Mouse (Mus musculus) olfactory bulb, adult 2 months (tissue): ENCODE measurements around the gene Enc1. TPM values are rescaled to one million over a fixed set of nuclear protein-coding genes. Genes with fewer than 3 reads are reported as not detected.

Experiments
- H3K27ac ChIP-seq: fragments of 200-500 bp; 2 replicates; pipeline ENCODE4 v1.5.1; 2012; ENCODE audit warnings: low read depth, low read length; ENCODE audit not compliant: insufficient read depth
- H3K4me1 ChIP-seq: fragments of 200-500 bp; 2 replicates; pipeline ENCODE4 v1.6.1; 2012; ENCODE audit warnings: low read length; ENCODE audit not compliant: control insufficient read depth, insufficient read depth
- H3K4me3 ChIP-seq: fragments of 200-500 bp; 2 replicates; pipeline ENCODE4 v1.5.1; 2012; ENCODE audit warnings: mild to moderate bottlenecking, low read depth, low read length, moderate library complexity; ENCODE audit not compliant: insufficient read depth
- CTCF ChIP-seq: fragments of 200-500 bp; IDR thresholded peaks from 2 replicates; pipeline ENCODE4 v1.5.1; 2012; ENCODE audit warnings: low read depth, mild to moderate bottlenecking, low read length, moderate library complexity; ENCODE audit not compliant: insufficient read depth
- POLR2A ChIP-seq: fragments of 200-500 bp; IDR thresholded peaks from 2 replicates; pipeline ENCODE4 v1.6.1; 2012; ENCODE audit warnings: mild to moderate bottlenecking, low read depth, low read length, moderate library complexity; ENCODE audit not compliant: insufficient read depth
- WGBS: fragments of 180-500 bp; shearing (Covaris S2); methylation state at CpG from one replicate; pipeline ENCODE4 v1.1.7; 2018; 5-methylcytosine and 5-hydroxymethylcytosine counted together
- polyA plus RNA-seq: library from polyadenylated mRNA; stranded (reverse); fragments of >200 nt; gene quantifications from 2 replicates; pipeline ENCODE4 v1.2.4, GENCODE M21; 2012; ENCODE audit warnings: low replicate concordance; ENCODE audit not compliant: missing spikeins, insufficient read depth, insufficient read length

Gene Enc1
- polyA plus RNA-seq: not detected in 2 replicates

DNA sequence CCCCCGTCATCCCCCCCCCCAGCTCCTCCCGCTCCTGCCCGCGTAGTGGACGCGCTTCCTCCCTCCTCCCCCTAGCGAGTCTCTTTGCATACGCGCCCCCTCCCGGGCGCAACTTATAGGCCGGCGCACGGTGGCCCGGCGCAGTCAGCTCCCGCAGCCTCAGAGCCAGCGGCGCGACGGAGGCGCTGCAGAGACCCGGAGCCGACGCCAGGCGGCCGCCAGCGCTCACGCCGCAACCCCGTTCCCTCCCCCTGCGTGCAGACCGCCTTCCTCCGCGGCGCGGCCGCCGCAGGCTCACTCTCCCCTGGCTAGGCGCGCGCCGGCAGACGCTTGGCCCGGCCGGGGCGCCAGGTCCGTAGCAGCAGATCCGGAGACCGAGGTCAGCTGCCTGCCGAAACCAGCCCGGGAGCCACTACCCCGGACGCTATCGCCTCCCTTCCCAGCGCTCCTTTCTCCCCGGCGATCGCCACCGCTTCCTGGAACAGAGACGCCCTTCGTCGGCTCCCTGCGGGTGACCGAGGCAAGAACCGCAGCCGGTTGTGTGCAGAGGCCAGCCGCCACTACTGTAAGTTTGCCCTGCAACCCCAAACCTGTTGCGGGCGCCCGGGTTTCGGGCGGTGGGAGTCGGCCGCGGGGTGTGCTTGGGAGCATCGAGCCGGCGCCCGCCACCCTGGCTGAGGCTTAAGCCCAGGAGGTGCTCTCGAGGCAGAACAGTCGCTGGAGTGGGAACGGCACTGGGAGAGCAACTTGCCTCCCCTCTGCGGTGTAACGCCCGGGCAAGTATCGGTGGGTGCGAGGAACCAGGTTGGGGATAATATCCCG, at the start of gene Enc1:
Enc1 (plus strand) TSS at position 141 of the 822 bp plus-strand sequence.
- WGBS: 1% methylated on average over 89 of the region's 89 CpGs
- peak within 1 kb of the TSS; percentile 54 for H3K4me3 ChIP-seq
- TF ChIP-seq POLR2A (peak; percentile 36; the same call in 1 of the 2 replicates), CTCF (peak; percentile 78)
- peak within 1 kb of the TSS; percentile 43; the same call in 1 of the 2 replicates for H3K27ac ChIP-seq
- peaks cover 19% of the 10 kb centered on the region for H3K4me1 ChIP-seq

DNA sequence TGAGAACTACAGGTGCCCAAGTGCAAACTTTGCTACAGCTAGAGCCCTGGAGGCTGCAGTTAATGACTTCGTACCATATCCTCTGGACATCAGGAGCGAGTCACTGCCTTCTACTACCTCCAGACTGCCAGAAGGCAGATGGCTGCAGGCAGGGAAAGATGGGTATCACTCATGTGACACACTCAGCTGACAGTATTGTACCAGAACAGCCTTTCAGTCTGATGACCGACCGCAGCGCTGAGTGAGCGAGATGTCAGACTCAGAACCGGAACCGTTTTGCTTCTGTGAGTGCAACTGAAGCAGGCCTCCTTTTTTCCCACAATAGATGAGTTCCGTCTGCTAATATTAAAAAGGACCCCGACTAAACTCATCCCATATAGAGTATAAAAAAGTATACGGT, 48.3 kb upstream of the Enc1 start:
- no peak for TF ChIP-seq CTCF
- TF ChIP-seq POLR2A: no peak
- WGBS: 88% methylated on average over 11 of the region's 11 CpGs
- Histone ChIP-seq H3K4me3 (no peak overlapping the region), H3K27ac (no peak overlapping the region), H3K4me1 (peaks cover 4% of the 10 kb centered on the region)

DNA sequence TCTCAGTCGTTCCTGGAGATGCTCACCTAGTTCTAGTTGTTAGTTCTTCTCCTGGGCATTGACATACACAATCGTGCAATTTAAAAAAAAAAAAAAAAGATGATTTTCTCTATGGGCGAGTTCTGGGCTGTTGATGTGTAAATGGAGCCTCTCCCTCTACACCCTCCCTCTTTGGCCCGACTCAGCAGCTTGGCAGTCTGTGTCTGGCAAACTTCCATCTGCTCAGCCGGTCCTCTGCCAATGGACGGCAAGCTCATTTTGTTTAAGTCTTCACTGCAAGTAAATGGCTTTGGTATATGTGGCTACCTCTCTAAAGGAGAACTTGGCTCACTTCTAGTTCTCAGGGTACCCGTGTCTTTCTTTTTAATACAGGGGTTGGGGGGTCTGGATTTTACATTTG, 47.5 kb upstream of the Enc1 start:
- no peak for TF ChIP-seq POLR2A
- TF ChIP-seq CTCF: no peak
- H3K27ac ChIP-seq: no peak overlapping the region
- 34% methylated on average over 7 of the region's 7 CpGs for WGBS
- H3K4me1 ChIP-seq: peaks cover 7% of the 10 kb centered on the region
- H3K4me3 ChIP-seq: no peak overlapping the region

DNA sequence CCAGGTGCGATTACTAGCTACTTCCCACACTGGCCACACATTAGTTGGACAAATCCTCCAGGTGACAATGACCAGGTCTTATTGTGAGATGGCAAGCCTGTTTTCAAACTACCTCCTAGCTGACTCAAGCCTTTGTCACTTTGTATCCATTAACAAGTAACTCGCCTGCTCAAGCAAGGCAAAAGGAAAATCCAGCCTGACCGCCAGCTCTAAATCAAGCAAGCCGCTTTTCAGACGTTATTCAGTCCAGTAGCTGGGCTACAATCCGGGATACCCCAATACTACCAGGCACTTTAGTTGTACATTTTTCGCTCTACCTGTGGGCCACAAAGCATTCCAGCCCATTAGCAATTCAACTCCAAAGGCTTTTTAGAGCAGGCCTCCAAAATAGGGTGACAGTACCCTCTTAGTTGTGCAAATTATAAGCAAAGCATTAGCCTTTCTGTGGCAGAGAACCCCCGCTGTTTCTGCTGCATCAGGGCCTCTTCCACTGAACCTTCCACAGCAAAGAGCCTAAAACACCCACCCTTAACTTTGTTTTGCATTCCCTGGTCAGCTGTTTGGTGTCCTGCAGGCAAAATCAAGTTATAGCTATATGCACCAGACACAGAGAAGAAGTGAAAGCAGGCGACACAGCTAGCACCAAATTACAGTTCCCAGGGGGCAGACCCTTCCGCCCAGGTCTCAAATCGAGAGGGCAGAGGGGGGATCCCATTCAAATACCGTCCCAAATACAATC, 44.5 kb upstream of the Enc1 start:
- H3K4me3 ChIP-seq: no peak overlapping the region
- 78% methylated on average over 12 of the region's 12 CpGs for WGBS
- H3K4me1 ChIP-seq: peaks cover 7% of the 10 kb centered on the region

DNA sequence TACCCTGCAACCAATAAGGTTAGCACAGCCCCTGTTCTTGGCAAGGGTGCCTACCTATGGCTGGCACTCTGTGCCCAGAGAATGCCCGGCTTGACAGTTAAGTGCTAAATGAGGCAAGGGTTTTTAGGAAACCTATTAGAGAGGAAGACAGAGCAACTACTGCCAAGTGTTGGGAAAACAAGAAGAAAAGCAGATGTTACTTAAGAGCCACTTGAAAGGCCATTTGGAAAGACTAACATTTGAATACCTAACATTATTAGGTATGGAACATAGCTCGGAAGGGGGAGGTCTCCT, 44.0 kb upstream of the Enc1 start:
- TF ChIP-seq CTCF: no peak
- TF ChIP-seq POLR2A: no peak
- peaks cover 7% of the 10 kb centered on the region for H3K4me1 ChIP-seq
- 88% methylated on average over 2 of the region's 2 CpGs for WGBS
- H3K27ac ChIP-seq: no peak overlapping the region
- no peak overlapping the region for H3K4me3 ChIP-seq

More for the DNA sequence above, 44.5 kb upstream of the Enc1 start:
- TF ChIP-seq CTCF: no peak
- TF ChIP-seq POLR2A: no peak
- H3K27ac ChIP-seq: no peak overlapping the region

DNA sequence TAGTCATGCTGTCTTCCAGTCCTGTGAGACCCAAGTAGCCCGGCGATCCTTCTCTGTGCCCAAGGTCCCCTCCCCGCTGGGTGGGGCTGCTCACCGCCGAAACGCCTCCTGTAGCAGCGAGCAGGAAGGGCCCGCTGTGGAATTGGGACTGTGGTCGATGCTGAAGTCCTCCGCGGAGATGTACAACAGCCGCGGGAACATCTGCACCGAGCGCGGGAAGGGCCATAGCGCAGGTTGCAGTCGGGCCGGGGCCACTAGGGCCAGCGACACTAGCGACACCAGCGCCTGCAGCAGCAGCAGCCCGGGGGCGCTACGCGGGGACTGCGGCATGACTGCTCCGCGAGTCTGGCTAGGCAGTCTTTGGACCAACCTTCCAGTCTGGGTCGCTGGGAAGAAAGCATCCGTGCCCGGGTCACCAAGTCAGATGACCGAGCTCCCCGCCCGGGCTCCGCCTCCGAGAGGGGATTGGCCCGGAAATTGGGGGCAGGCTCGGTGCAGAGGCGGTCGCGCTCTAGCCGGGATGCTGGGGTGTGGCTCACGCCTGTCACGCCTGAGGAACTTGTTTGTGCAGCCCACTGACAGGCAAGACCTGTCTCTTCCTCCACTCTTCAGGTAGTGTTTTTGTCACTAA, 42.9 kb upstream of the Enc1 start, which contains the start of gene Hexb:
Hexb (minus strand) TSS at position 426 of the 631 bp plus-strand sequence.
- under 1% methylated on average over 45 of the region's 45 CpGs for WGBS
- TF ChIP-seq POLR2A (peak; percentile 20; the same call in 1 of the 2 replicates), CTCF (no peak)
- Histone ChIP-seq H3K27ac (peak within 1 kb of the TSS; percentile 29; the same call in 1 of the 2 replicates), H3K4me3 (peak within 1 kb of the TSS; percentile 87), H3K4me1 (peaks cover 7% of the 10 kb centered on the region)

DNA sequence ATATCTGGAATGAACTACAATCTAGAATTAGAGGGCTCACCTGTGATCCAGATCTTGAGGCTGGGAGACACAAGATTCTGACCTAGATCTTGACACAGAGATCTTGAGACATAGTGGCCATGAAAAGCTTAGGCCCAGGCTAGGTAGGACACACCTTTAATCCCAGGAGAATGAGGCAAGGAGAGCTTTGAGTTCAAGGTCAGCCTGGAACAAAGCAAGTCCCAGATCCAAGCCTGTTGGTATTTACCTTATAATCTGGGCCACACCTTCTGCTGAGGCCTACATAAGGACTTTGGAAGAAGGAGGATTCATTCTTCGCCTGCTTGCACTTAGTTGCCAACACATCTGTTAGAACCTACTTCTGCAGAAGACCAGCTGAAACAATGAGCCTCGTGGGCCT, 41.8 kb upstream of the Enc1 start:
- no peak overlapping the region for H3K4me3 ChIP-seq
- H3K4me1 ChIP-seq: peaks cover 7% of the 10 kb centered on the region
- WGBS: 87% methylated on average over 2 of the region's 2 CpGs
- H3K27ac ChIP-seq: no peak overlapping the region
- TF ChIP-seq POLR2A (no peak), CTCF (no peak)

DNA sequence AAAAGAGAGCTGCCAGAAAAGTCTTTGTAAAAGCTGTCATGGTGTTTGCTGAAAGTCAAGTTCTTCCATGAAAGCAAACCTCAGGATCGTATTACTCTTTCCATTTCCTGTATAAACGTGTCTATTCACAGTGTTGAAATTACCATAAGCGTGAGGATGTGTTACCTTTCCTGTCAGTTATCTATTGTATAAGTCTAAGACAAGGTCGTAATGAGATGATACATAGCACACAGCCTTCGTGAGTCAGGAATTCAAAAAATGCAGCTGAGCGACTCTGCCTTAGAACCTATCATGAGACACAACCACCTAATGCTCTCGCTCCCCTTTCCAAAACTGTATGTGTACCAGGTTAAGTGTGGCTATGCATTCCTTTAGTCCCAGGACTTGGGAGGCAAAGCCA, 39.8 kb upstream of the Enc1 start:
- TF ChIP-seq CTCF (no peak), POLR2A (no peak)
- WGBS: 86% methylated on average over 7 of the region's 7 CpGs
- no peak overlapping the region for H3K4me3 ChIP-seq
- H3K27ac ChIP-seq: no peak overlapping the region
- peaks cover 7% of the 10 kb centered on the region for H3K4me1 ChIP-seq

DNA sequence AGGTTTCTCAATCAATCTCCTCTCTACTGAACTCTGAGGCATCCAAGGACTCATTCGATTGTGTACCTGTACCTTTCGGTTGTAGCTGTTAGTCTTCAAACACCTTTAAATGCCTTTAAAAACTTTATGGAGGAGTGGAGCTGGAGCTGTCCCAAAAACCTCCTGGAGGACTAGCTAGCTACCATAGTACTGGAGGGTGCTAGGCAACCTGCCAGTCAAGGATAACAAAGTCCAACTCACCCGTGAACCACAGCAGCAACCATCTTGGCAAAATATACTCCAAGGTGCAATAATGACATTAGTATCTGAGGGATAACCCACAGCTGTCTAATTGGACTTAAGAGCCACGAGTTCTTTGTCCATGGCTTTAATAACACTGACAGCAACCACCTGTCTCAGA, 39.0 kb upstream of the Enc1 start:
- Histone ChIP-seq H3K27ac (no peak overlapping the region), H3K4me3 (no peak overlapping the region), H3K4me1 (peaks cover 7% of the 10 kb centered on the region)
- 77% methylated on average over 4 of the region's 4 CpGs for WGBS
- no peak for TF ChIP-seq POLR2A
- no peak for TF ChIP-seq CTCF
